Mouse (Mus musculus) frontal cortex, adult 2 months (tissue): ENCODE data around the gene E2f8. TPM values are rescaled to one million over a fixed set of nuclear protein-coding genes. Genes with fewer than 3 reads are reported as not detected.

Source experiments
- DNase-seq, 2 experiments: peaks; one replicate each; pipeline ENCODE4 v3.0.0; 2022; ENCODE audit warnings: low spot score in 1 of 2; ENCODE audit errors: extremely low spot score in 1 of 2
- polyA plus RNA-seq: library from polyadenylated mRNA; depleted of rRNA; stranded (reverse); fragments of >200 nt; gene quantifications from 2 replicates; pipeline ENCODE4 v1.2.3, GENCODE M21; 2012; rRNA removed

The E2f8 gene
- polyA plus RNA-seq: 0.52 and 0.71 TPM in 2 replicates

DNA sequence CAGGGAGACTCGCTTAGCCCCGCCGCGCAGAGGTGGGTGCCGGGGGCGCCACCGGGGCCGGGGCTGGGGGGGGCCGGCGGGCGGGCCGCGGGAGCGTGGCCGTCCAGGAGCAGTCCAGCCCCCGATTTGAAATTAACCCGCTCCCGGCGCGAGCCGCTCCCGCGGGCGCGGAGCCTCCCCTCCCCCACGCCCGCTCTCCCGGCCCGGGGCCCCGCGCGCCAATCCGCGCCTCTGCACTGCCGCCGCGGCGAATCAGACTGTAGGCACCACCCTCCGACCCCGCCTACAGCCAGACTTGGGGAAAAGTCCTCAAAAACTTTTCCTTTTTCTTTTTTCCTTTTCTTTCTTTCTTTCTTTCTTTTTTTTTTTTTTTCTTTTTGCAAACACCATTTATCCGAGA, at the start of gene E2f8:
Gene E2f8 (minus strand): TSS at position 111 of the 400 bp plus-strand sequence.
- DNase-seq: peak in 1 of 2 experiments; percentile 44

DNA sequence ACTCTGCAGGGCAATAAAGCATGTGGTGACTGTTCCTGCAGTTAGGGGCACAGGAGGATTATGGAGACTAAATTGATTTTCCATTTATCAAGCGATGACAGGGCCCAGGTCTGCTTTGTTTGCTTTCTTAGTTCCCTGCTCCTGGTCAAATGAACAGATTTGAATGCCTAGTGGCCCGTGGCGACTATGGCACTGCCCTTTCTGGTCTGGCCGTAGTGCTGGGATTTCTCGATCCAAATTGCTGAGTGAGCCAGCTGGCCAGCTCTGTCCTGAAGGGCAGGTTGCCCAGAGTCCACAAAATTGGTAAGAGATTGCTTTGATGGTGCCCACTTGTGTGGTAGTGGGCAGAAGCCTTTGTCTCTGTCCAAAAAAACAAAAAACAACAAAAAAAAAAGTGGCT, 49.0 kb upstream of the E2f8 start:
- DNase-seq: peak; percentile 20 to 53

DNA sequence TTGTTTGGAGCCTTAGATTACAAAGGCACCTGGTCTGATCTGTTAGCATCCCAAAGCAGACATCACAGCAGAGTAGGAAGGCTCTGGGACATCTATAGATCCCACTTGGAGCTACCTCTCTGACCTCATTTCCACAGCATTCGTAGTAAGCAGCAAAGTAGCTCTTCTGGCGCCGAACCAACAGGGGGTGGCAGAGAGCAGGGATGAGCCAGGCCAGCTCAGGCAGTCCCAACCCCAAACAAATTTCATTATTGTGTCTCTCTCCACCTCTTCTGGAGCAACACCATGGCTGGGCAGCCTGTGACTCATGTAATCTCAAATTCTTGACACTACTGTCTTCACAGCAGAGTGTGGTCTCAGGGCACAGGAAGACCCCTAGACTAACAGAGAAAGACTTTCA, 47.0 kb upstream of the E2f8 start:
- DNase-seq: peak in 1 of 2 experiments; percentile 79

DNA sequence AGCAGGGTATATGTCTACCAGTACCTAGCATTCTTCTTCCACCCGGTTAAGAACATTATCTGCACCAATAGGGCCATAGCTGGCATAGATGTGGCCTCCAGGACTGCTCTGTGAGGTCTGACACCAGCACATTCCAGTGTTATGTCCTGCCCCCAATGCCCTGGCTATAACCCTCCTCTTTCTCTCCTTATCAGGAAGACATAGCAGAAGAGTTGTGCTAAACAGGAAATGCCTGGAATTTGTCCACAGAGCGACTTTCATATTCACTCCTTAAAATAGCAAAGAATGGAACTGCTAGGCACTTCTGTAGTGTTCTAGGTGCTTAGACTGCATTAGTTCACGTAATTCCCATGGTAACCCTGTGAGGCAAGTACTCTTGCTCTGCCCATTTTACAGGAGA, 43.8 kb upstream of the E2f8 start:
- DNase-seq: no peak

DNA sequence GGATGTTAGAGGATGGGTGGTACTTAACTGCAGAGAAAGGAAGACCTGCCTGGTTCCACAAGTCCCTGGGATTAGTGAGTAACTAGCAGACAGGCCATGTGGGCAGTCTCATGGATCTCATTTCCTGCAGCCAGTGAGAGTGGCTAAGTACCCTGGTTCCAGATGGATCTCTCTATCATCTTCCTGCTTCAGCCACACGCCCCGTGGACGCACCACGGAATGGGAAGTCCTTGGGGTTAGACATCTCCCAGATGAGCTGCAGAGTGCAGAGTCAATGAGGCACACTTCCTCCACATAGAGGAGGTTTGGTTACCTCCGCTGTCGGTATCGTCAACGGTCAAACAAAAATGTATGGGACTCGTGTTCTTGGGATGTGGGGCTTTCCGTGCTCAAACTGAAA, 42.2 kb upstream of the E2f8 start:
- DNase-seq: no peak

DNA sequence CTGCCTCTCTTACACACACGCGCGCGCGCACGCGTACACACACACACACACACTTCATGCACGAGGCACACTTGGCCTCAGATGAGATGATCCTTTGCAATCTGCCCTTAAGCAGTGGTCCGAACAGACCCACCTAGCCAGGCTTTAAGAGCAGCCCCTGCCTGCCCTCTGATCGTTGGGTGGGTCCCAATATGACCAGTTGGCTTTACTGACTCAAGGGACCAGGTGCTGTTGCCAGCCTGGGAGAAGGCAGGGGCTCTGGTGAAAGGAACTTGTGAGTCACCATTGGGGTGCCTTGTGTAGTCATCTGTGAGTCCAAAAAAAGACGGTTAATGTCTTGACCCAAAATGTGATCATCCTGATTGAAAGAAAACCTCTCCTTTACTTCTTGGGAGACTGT, 37.0 kb upstream of the E2f8 start:
- no peak for DNase-seq

DNA sequence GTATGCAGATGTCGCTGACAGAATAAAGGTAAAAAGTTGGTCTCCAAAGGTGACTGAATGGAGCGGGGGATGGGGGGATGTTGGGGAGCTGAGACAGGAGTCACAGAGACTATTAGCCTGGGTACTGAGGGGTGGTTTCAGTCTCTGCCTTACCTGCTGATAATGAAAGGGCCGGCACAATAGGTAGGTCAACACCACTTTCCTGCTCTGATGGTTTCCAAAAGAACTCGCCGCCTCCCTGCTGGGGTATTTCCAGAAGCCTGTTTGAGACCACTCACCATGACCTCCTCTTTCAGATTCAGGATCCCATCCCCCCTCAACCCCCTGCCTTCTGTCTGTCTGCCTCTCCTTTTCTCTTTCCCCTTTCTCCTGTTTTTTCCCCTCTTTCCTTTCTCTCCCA, 36.6 kb upstream of the E2f8 start:
- no peak for DNase-seq

DNA sequence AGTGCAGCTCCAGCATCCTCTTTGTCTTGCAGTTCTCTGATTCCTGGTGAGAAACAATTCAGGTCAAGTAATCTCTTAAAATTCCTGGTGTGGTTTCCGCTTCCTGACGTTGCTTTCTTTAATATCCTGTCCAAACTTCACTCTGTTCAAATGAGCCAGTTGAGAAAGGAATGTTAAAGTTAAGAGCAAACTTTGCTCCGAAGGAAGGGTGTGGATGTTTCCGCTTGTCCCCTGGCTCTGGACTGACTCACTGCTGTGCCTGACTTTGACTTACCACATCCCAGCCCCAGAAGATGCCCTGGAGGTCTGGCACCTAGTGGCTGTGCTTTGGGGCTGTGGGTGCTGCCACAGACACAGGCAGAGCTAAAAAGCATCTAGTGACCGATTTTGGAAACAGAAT, 36.1 kb upstream of the E2f8 start:
- DNase-seq: no peak

DNA sequence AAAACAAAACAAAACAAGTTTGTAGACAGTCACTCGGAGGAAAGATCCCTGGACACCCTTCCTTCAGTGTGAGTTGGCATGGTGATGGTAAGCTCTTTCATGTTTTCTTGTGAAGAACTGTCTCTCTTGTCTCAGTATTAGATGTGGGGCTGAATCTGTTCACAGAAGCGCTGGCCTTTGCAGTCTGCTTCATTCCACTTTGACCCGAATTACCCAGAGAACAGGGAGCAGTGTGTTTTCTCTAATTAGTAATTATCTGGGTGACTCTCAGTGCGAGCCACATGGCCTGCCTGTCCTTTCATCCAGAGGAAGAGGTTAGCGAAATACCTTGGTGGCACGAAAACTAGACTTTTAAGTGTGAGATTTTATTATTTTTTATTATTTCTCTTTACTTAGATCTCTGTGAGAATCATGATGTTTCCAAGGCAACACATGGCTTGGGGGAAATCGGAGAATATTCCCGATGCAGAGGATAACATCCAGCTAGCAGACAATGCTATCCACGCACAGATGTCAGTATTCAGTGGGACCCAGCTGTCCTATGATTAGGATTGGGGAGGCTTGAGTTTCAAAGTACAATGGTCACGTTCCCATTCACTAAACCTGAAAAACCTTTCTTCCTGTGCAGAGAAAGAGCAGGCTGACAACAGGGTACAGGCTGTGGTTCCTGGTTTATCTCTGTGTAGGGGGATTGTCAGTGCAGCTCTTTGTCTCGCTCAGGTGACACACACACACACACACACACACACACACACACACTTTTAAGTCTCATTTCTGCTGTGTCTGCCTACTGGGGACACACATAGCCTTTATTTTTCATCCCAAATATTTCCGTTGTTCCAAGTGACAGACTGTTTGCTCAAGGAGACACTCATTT, 33.5 kb upstream of the E2f8 start:
- no peak for DNase-seq

DNA sequence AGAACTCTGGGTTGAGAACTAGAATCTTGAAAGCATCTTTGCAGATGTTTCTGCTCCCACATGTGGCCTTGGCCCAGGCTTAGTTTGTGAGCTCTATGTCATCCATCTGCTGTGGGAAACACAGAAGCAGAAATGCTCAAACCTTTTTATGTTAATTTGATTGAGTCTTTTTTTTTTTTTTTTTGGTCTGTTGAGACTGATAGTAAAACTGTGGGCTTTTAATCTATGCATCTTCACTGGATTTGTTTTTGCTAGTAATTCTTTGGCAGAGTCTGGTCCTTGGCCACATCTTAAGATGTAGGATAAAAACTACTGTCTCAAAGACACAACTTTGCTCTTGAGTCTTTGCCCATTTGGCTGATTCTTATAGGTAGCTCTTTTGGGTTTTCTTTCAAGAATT, 29.8 kb upstream of the E2f8 start:
- no peak for DNase-seq

DNA sequence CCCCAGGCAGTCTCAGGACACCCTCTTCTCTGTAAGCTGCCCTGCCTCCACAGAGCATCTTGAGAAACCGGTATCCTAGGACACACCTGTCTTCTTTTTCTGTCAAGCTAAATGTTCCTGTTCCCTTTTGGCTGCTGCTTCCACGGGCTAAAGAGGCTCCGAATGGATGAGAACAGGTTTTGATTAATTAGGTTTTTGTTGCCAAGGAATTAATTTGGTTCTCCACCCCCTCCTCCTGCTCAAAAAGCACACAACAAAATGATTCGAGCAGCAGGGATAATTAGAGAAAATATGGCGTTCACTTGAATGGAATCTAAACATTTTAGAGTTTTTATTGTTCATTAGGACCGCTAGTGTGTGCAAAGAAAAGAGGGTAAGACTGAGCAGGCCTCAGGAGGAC, 28.9 kb upstream of the E2f8 start:
- no peak for DNase-seq

DNA sequence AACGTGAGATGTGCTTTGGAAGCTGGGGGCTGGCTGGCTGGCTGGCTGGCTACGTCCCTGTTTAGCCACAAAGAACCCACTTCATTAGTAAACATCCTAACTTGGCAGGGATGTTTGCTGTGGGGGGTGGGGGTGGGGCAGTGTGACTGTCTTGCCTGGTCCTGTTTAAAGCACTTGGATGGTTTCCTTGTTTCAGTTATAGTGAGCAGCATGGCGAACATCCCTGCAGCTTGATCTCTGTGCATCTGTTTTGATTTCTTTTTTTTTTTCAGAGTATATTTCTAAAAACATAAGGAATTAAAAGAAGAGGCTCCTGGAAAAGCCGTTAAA, 27.9 kb upstream of the E2f8 start:
- DNase-seq: no peak

DNA sequence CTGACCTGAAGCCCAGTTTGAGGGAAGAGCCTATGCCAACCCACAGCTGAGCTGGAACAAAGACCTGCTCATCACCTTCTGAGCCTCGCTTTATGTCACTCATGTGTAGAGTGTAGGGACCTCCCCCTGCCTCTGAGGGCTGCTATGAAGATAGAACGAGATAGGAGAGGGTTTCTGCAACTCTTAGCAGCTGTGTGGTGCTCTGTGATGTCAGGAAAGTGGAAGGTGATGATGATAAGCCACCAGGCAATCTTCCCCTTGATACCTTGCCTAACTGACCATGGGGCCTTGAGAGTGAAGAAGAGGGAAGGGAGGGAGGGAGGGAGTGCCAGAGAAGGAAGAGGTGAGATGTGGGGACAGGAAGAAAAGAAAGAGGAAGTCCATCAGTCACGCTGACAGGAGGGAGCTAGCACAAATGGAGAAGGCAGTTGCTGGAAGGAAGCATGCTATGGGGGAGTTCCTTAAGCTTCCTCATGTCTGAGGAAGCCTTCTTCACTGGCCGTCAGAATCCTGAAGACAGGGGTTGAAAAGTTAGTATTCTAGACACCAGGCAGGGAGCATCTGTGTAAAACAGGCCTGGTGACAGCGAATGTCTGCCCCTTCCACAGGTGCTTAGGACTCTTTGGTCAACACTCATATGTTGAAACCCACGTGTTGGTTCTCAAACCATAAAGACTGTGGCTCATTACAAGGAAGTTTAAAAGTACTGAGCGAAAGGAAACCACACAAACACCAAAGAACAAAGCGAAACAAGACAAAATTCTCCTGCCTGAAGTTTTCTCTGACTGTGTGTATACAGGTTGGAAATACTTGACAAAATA, 27.3 kb upstream of the E2f8 start, which contains the start of gene Nav2:
Gene Nav2 (plus strand): TSS at position 196 of the 821 bp plus-strand sequence.
- no peak for DNase-seq

DNA sequence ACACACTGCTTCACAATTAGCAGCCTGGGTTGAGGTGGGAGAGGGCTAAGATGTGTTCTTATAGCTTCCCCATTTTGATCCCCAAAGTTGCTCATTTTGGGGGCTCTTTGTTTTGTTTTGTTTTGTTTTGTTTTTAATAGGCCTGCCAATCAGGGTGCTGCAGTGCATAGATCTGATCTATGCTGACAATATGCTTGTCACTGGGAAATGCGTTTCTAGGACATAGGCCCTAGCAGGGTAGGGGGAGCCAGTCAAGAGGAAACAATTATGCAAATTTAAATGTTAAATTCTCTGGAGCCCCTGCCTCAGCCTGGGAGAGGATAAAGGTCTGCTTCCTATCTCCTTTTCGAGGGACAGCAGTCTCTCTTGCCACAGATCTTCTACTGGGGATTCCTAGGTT, 21.1 kb upstream of the E2f8 start:
- no peak for DNase-seq

DNA sequence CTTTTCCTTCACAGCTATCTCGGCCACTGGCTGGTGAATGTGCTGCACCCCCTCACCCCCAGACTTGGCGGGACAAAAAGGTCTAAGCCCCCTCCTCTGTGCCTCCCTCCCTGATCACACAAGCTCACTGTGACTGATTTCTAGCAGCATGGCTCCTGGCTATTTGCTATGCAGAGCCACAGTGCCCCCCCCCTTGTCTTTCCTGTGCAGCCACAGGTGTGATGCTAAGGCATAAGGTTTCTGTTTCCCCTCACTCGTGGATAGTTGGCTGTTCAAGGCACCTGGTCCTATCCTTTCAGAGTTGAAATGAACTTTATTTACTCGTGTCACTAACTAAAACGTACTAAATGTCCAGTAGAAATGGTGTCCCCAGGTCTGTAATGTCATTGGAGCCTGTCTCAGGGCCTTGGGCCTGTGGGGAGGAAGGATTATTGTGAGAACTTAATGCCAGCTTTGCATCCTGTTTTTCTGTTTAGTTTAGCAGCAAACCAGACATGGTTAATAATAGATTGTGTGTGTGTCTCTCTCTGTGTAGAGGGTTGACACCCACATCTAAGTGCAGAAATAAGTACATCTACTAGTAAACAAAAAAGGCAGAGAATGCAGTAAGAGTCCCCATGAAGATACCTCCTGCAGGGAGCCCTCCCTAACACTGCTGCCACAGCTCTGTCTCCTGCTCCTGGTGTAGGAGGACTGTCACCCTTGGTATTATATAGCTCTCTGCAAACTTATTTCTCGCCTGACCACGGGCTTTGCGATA, 19.2 kb upstream of the E2f8 start:
- DNase-seq: no peak

DNA sequence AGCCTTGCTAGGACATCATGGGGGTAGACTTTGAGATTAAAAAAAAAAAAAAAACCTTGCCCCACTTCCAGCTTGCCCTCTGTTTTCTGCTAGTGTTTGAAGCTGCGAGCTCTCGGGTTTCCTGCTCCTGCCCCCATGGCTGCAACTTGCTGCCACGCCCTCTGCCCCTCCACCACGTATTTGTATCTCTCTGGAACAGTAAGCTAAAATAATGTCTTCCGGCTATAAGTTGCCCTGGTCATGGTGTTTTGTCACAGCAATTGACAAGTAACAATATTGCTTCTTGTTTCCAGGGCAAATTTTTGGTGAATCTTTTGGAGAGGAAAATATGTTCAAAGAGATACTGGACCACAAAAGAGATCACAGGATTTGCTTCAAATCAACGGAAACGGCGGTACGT, 17.0 kb upstream of the E2f8 start:
- no peak for DNase-seq

DNA sequence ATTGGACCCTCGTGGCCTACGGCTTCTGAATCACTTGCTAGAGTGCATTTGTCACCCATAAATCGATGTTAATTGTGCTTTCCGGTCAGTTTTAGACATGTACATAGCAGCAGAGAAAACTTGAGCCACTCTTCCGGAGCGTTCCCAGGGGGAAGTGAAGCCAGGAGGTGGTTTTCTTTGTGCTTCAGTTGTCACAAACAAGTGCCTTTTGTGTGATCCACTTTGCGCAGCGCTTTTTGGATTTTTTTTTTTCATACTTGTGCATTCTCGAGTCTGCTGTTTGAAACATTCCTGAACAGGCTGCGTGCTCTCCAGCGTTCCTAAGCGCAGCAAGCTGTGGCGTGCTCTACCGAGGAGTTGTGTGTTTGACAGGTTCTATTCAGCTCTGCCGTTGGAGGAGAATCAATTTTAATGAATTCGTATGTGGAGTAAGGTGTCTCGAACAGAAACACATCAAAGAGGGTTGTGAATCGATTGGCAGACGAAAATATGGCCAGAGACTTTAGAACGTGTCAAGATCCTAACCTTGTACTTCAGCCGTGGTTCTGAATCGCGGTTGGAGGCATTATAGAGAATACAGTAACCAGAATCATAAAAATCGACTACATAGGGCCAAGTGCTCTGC, 16.3 kb upstream of the E2f8 start:
- DNase-seq: no peak

DNA sequence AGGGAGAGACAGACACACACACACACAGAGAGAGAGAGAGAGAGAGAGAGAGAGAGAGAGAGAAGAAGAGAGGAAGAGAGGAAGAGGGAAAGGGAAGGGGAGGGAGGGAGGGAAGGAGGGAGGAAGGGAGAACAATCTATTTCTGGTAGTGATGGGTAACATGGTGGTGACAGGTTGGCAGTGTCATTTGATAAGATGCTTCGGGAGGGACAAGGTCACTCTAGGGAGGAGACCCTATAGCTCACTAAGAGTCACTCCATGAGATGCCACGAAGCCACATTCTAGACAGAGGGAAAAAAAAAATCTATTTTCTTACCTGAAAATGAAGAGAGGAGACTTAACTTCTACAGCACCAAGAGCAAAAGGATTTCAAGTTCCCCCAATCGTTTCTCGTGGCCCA, 14.7 kb upstream of the E2f8 start:
- DNase-seq: no peak

DNA sequence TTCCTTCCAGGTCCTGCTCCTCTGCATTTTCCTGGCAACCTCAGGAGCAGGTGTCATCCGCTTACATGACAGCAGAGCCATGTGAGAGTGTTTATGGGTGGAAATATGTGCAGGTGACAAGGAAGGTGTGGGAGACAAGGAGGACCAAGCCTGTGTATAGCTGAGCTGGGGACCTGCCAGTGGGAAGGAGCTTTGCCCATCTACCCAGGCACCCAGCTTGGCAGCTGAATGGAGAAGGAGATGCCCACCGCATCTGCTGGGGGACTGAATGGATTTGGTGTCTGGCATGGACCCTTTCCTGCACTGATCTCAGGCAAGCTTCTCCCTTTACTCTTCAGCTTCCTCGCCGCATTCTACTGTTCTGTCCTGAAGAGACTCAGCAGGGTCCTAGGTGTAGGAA, 14.1 kb upstream of the E2f8 start:
- no peak for DNase-seq

DNA sequence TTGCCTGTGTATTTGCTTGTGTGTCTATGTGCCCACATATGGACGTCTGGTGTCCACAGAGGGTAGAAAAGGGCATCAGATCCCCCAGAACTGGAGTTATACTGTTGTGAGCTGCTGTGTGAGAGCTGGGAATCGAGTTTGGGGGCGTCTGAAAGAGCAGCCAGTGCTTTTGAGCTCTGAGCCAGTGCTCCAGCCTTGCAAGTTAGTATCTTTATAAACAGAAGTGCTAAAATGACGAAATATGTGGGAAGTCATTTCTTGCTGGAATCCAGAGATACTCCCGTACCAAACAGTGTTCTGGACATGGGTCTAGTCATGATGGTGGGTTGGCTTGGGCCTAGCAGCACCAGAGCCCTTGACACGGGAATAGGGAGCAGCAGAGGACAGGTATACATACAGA, 13.4 kb upstream of the E2f8 start:
- DNase-seq: no peak

DNA sequence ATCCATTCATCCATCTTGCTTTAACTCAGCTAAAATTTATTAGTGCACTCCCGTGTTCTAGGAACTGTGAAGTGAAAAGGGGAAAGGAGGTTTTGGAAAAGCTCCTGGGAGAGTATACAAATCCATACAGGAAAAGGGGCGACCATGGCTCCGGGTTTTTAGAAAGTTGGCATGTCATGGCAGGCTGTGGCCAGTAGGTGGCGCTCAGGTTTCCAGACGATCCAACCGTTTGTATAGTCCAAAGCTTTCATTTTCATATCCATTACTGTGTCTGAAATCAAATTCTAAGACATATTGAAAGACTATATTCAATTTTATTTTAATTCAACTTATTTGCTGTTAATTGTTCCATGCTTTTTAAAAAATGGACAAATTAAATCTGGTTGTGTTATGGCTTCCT, 12.8 kb upstream of the E2f8 start:
- DNase-seq: peak; percentile 41 to 87
